Mouse (Mus musculus) ES-E14 (cell line): ENCODE data around the gene Ddx23.

ENCODE experiments used
- CHD2 ChIP-seq: IDR thresholded peaks from 2 replicates; pipeline ENCODE4 v1.6.1; 2014; ENCODE audit warnings: mild to moderate bottlenecking, low read depth, low read length, inconsistent platforms
- ZC3H11A ChIP-seq: IDR thresholded peaks from 2 replicates; pipeline ENCODE4 v1.6.1; 2012; ENCODE audit warnings: low read depth, mild to moderate bottlenecking, inconsistent platforms, low read length, borderline replicate concordance

DNA sequence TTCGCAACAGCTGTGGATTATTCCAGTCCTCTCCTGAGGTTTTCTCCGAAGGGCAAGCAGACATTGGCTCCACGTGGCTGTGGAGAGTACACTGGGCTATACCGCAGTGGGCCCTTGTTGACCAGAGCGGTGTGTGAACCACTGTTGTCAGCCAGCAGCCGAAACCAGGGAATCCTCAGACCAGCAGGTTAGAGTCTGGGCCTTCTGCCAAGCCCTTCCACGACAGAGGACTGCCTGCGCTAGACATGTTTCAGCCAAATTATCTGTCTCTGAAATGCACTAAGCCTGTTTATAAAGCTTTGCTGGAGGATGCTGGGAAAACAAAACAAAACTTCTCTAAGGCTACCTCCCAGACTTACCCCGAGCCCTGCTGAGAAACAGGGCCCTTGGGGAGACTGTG, 48.1 kb downstream of the Ddx23 start:
- no peak for TF ChIP-seq ZC3H11A
- no peak for TF ChIP-seq CHD2
